Mouse (Mus musculus) testis, adult 2 months (tissue): ENCODE data around the gene Alox5ap. TPM values are rescaled to one million over a fixed set of nuclear protein-coding genes. Genes with fewer than 3 reads are reported as not detected.

Experiments used
- H3K27ac ChIP-seq: fragments of 200-500 bp; 2 replicates; pipeline ENCODE4 v1.5.1; 2012; ENCODE audit warnings: low read depth, low read length; ENCODE audit not compliant: control insufficient read depth, insufficient read depth
- H3K27me3 ChIP-seq: fragments of 200-500 bp; 2 replicates; pipeline ENCODE4 v1.6.1; 2012; ENCODE audit warnings: mild to moderate bottlenecking, low read length, moderate library complexity; ENCODE audit not compliant: control insufficient read depth, insufficient read depth
- H3K36me3 ChIP-seq: fragments of 200-500 bp; 2 replicates; pipeline ENCODE4 v1.6.1; 2012; ENCODE audit warnings: mild to moderate bottlenecking, low read length; ENCODE audit not compliant: control insufficient read depth, insufficient read depth
- H3K4me1 ChIP-seq: fragments of 200-500 bp; 2 replicates; pipeline ENCODE4 v1.6.1; 2012; ENCODE audit warnings: low read length; ENCODE audit not compliant: control insufficient read depth, insufficient read depth
- H3K4me3 ChIP-seq: fragments of 200-500 bp; 2 replicates; pipeline ENCODE4 v1.5.1; 2012; ENCODE audit warnings: low read depth, mild to moderate bottlenecking, low read length, moderate library complexity, mixed read lengths; ENCODE audit not compliant: control insufficient read depth
- CTCF ChIP-seq: fragments of 200-500 bp; IDR thresholded peaks from 2 replicates; pipeline ENCODE4 v1.5.1; 2012; ENCODE audit warnings: low read depth, mild to moderate bottlenecking, inconsistent platforms, low read length, moderate library complexity; ENCODE audit not compliant: control insufficient read depth, insufficient read depth, insufficient replicate concordance
- POLR2A ChIP-seq: fragments of 200-500 bp; IDR thresholded peaks from 2 replicates; pipeline ENCODE4 v1.6.1; 2012; ENCODE audit warnings: low read depth, mild to moderate bottlenecking, inconsistent platforms, low read length, moderate library complexity; ENCODE audit not compliant: control insufficient read depth
- polyA plus RNA-seq: library from polyadenylated mRNA; depleted of rRNA; stranded (reverse); fragments of >200 nt; gene quantifications from 2 replicates; pipeline ENCODE4 v1.2.3, GENCODE M21; 2012

Gene Alox5ap
- polyA plus RNA-seq, 1 experiment = 4.0 TPM

DNA sequence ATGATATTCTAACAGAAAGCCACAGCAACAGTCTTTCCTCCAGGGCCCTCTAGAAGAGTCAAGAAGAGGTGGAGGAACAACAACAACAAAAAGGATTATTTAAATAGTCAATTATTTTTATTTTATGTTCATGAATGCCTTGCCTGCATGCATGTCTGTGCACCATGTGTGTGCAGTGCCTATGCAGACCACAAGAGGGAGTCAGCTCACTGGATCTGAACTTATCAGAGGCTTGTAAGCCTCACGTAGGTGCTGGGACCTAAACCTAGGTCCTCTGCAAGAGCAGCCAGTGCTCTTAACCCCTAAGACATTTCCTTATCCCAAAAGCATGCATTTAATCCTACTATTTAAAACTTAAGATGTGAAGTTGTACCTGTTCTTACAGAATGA is 10.5 kb downstream of the Alox5ap start:
- Histone ChIP-seq H3K4me1 (no peaks in the 10 kb centered on the region), H3K36me3 (no peaks in the 10 kb centered on the region), H3K27me3 (no peaks in the 10 kb centered on the region), H3K4me3 (no peak overlapping the region), H3K27ac (no peak overlapping the region)
- TF ChIP-seq CTCF (peak; percentile 56; the same call in 1 of the 2 replicates), POLR2A (no peak)

GRCm38 (mm10) chr5:149277529-149277928 is 13.0 kb downstream of the Alox5ap start:
- Histone ChIP-seq H3K4me1 (no peaks in the 10 kb centered on the region), H3K27me3 (no peaks in the 10 kb centered on the region)

DNA sequence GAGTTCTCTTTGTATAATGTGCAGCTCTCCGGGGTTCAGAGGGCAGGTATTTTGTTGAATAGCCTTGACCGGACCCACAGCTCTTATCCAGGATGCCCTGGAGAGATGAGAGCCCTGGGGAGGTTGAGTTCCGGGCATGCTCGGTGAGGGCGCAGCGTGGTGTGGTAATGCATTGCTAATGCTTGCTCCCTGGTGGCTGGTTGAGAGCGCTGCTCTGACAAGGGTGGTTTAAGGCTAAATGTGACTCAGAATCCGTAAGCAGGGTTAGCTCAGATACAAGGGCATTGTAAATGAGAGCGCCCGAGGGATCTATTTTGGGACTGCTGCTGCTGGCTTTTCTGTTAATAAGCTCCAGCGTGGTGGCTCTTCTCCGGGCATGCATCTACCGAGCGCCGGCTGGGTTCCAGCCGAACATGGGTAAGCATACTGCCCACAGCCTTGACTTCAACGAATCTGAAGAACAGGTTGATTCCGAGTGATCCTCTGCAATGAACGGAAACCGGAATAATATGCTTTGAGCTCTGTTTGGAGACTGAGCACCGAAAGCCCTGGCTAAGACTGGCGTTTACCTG is 14.8 kb downstream of the Alox5ap start:
- Histone ChIP-seq H3K27me3 (no peaks in the 10 kb centered on the region), H3K4me3 (no peak overlapping the region), H3K27ac (no peak overlapping the region), H3K36me3 (no peaks in the 10 kb centered on the region), H3K4me1 (no peaks in the 10 kb centered on the region)
- no peak for TF ChIP-seq CTCF

More at GRCm38 (mm10) chr5:149277529-149277928, 13.0 kb downstream of the Alox5ap start:
- no peaks in the 10 kb centered on the region for H3K36me3 ChIP-seq
- no peak overlapping the region for H3K4me3 ChIP-seq
- TF ChIP-seq POLR2A (no peak), CTCF (no peak)
- no peak overlapping the region for H3K27ac ChIP-seq

DNA sequence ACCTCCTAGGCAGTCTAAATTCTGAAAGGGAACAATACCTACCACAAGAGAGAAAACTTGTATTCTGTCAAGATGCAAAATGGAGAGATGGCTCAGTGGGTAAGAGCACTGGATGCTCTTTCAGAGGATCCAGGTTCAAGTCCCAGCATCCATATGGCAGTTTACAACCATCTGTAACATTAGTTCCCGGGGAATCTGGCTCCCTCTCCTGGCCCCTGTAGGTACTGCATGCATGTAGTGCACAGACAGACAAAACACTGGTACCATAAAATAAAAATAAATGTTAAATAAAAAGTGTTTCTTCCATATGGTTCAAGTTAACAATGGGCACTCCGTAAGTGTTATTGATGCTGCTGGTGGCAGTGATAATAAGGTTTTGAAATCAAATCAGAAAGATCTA is 18.4 kb downstream of the Alox5ap start:
- Histone ChIP-seq H3K27me3 (no peaks in the 10 kb centered on the region), H3K36me3 (no peaks in the 10 kb centered on the region), H3K4me1 (peaks cover 7% of the 10 kb centered on the region), H3K27ac (no peak overlapping the region), H3K4me3 (no peak overlapping the region)
- TF ChIP-seq POLR2A (no peak), CTCF (peak; percentile 33; the same call in 1 of the 2 replicates)

GRCm38 (mm10) chr5:149283821-149284220 is 19.3 kb downstream of the Alox5ap start:
- H3K27me3 ChIP-seq = no peaks in the 10 kb centered on the region
- TF ChIP-seq POLR2A (no peak), CTCF (no peak)
- H3K4me1 ChIP-seq = peaks cover 7% of the 10 kb centered on the region

DNA sequence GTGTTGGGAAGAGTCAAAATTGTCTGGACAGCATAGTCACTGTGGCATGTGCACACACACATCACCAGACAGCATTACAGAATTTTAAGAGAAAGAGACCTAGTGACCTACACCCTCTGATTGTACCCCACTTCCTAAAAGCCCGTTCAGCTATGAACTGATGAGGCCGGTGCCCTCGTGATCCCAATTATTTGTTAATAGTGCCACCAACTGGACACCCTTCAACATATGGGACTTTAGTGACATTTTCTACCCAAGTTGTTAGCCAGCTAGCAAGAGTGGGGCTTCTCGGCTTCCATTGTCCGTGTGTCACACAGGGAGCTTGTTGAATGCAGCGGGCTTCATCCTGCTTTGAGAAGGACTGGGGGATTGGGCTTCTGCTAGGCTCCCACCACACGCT is 21.5 kb downstream of the Alox5ap start:
- Histone ChIP-seq H3K4me1 (peaks cover 7% of the 10 kb centered on the region), H3K4me3 (no peak overlapping the region), H3K27ac (no peak overlapping the region), H3K27me3 (no peaks in the 10 kb centered on the region), H3K36me3 (no peaks in the 10 kb centered on the region)
- no peak for TF ChIP-seq POLR2A
- no peak for TF ChIP-seq CTCF

More at GRCm38 (mm10) chr5:149283821-149284220, 19.3 kb downstream of the Alox5ap start:
- Histone ChIP-seq H3K27ac (no peak overlapping the region), H3K4me3 (no peak overlapping the region), H3K36me3 (no peaks in the 10 kb centered on the region)

DNA sequence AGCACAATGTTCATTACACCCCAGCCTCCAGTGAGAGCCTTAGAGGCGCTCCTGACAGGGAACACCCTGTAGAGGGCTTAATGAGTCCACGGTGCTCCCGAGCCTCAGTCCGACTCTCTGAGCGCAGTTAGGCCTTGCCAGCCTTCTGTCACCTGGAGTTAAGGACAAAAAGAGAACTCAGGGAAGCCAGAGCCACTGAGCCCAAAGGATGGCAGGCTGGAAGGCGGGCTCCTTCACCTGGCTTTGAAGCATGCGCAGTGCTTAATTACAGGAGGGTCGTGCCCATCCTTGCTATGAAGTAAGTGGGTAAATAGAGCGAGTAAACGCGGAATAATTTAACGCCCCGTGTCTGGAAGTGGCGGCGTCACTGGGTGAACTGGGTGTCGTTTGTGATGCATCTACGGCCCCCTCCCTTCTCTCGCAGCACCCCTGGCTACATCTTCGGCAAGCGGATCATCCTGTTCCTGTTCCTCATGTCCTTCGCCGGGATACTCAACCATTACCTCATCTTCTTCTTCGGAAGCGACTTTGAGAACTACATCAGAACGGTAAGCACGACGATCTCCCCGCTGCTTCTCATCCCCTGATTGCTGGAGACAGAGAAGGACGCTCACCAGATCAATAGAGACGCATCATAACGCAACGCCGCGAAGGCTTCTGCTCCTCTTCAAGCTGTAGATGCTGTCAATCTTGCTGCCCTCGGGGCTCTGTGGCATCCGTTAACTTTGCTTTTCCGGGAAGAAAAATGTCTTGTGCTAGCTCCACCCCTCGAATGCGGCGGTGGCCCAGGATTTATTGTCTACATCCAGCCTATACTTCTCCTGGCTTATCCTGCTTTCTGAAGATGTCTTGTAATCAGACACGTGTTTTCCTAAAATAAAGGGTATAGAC is 22.8 kb downstream of the Alox5ap start:
- H3K27ac ChIP-seq = peak overlapping the region; percentile 56
- H3K4me3 ChIP-seq = peak overlapping the region; percentile 53
- H3K4me1 ChIP-seq = peaks cover 10% of the 10 kb centered on the region
- no peaks in the 10 kb centered on the region for H3K36me3 ChIP-seq
- TF ChIP-seq POLR2A (no peak), CTCF (no peak)
- H3K27me3 ChIP-seq = no peaks in the 10 kb centered on the region
